Mouse (Mus musculus): ENCODE measurements around the gene Epb41l4b.

The Epb41l4b gene

DNA sequence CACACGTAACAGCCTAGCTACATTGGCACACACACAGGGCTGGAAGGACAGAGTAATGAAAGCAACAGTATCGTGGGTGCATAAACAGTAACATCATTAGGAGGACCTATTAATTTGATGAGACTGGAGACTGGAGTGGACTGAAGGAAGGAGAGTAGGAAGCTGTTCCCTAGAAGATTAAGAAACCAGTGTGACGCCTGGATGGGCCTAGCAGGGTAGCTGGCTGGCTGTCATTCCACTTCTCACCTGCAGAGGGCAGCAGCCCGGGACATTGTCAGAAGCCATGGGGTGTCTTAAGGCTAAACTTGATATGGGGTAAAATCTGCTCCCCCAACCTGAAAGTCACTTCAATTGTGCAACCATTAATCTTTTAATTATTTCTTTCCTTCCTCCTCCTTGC is 78.0 kb downstream of the Epb41l4b start:
- DNase-seq (ENCODE audit: low read depth, low spot score), result peak; percentile 77

DNA sequence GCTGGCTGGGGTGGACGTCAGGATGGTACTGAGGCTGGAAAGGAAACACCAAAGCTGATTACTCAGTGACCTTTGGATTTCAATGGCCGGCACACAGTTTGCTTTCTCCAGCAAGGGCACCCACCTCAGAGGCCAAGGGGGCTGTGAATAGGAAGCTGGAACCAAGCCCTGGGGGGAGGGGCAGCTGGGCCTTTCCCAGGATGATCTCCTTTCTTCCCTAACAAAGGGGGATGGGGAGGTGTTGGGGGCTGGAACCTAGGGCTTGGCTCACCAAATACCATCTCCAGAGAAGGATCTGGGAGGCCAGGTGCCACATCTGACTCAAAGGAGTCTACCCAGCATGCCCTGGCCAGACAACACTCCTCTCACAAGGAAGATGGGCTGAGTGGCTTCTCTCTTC is 78.4 kb downstream of the Epb41l4b start:
- peak; percentile 77 for DNase-seq (ENCODE audit: low read depth, low spot score)

DNA sequence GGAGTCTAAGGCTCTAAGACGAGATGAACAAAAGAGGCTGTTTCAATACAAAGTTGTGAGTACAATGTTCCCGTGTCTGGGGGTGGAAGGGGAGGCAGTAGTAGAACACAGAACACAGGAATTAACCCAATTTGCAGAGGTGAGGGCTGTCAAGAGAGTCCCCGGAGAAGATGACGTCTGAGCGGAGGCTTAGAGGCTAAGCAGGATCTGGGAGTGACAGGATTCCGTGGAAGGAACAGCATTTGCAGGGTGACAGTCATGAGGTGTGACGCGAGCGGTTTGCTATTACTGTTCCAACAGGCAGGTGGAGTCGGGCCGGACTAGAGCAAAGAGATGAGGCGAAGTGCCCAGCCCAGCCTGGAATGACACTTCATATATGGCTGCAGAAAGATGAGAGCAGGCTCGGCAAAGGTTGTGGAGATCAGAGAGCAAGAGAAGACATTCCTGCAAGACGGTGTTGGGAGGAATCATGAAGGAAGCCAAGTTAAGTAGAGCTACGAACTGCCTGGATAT is 82.9 kb downstream of the Epb41l4b start:
- no peak for DNase-seq (ENCODE audit: low read depth, low spot score)

DNA sequence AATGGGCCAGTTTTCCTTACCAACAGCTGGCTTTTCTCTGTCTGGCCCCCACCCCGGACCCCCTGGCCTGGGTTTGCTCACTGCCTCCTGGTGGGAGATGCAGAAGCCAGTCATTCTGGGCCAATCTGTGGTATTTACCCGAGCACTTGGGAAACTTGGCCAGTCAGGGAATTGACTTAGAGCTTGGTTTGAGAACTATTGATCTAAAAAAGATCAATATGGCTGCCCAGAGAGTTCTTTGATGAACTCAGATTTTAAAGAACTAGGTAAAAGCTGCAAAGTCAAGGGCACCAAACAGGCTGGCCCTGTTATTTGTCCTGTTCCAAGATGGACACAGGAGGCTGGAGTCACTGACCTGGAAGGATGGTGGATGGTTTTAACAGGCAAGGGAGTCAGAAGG is 84.6 kb downstream of the Epb41l4b start:
- DNase-seq (ENCODE audit: low read depth, low spot score), result no peak

DNA sequence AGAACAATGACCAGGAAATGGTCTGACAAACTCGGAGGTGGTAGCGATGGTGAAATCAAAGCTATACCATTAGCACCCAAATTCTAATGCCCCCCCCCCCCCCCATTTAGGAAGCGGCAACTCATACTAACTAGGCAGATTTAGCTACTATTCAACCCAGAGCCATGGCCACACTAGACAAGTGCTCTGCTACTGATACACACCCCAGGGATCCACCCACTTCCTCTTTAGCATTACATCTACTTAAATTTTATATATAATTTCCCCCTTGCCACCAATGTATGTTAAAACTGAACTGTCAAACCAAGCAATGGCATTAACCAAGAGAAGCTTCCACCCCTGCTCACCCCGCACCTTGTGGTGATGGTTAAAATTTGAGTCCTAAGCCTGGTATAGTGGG is 85.6 kb downstream of the Epb41l4b start:
- DNase-seq (ENCODE audit: low read depth, low spot score), result no peak

DNA sequence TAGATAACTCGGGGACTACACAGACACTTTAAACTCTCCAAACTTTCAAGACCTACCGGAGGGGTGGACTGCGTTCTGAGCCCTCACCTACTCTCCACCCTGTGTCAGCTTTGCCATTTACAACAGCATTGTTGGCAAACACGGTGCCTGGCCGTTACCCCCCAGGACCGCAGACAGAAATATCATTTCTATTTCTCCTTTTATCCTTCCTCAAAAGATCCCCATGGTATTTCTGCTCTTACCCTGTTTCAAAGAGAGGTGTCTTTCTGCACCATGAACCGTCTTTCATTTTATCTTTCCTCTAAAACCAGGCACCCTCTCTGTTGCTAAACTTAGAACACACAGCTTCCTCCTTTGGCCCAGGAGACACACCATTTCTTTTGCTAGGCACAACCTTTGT is 87.6 kb downstream of the Epb41l4b start:
- no peak for DNase-seq (ENCODE audit: low read depth, low spot score)

DNA sequence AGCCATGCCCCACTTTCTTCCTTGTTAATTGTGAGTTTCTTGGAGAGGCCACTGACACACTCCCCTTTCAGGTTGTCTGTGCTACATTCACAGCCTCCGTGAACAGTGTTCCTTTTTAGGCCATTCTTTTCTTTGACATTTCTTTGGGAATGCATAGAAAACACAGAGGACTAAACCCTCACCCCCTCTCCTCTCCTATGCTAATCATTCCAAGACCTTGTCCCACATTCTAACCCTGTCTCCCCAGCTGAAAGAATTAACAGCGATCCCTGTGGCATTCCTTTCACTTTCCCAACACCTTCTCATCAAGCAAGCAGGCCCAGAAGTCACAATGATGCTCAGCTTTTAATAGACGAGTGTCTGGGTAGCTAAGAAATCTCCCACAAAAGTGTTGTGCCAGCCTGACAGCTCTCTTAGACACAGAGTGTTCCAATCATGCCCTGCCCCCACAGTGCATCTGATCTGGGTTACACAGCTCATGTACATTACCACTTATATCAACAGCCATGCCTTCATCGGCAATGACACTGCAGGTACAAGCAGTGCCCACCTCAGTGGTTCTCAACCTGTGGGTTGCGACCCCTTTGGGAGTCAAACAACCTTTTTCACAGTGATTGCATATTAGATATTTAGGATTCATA is 93.8 kb downstream of the Epb41l4b start:
- DNase-seq (ENCODE audit: low read depth, low spot score), result no peak

DNA sequence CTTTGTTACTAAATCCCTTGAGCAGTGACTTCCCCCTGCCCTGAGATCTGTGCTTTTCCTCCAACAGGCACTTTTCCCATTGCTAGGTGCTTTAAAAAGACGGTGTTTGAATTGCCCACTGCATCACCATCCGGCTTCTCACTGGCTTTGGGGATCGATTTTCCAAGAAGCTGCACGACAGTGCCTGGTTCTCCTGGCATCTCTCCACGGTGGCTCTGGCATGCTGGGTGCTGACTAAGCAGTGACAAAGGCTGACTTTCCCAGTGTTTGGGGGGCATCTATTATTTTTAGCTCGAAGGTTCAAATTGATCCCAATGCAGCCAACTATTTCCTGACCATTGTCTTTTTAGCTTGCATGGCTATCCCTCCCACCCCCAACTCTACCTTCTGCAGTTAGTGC is 94.7 kb downstream of the Epb41l4b start:
- DNase-seq (ENCODE audit: low read depth, low spot score), result no peak

DNA sequence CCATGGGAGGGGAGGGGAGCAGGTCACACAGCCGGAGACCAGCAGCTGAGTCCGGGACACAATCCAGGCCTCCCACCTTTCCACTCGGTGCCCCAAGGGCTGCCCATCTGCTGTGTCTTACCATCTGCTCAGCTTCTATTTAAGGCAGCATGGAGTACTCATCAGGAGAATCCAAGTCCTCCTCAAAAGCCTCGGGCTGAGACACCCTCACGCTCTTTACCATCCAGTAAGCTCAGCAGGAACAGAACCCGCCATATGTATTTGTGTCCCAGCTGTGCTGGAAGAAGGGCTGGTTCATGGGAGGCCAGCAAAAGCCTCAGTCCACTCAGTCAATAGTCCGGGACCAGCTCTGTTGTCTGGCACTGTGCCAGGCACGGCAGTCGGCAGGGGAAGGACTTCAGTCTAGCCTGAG is 97.1 kb downstream of the Epb41l4b start:
- DNase-seq (ENCODE audit: low read depth, low spot score), result no peak

DNA sequence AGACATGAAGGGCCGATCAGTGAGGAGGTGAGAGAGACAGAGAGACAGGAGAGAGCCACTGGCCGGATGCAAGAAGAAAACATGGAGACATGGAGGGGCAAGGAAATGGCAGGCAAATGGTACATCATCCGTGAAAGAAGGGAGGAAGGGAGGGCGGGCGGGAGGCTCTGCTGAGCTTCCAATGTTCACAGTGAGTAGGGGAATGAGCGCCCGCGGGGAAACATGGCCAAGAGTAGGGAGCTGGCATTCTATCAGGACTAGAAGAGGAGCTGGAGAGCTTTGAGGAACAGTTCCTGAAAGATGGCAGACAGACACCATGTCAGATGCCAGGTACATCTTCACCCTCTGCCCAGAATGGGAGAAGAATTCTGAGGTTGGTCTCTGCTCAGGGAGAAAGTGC is 99.6 kb downstream of the Epb41l4b start:
- no peak for DNase-seq (ENCODE audit: low read depth, low spot score)

DNA sequence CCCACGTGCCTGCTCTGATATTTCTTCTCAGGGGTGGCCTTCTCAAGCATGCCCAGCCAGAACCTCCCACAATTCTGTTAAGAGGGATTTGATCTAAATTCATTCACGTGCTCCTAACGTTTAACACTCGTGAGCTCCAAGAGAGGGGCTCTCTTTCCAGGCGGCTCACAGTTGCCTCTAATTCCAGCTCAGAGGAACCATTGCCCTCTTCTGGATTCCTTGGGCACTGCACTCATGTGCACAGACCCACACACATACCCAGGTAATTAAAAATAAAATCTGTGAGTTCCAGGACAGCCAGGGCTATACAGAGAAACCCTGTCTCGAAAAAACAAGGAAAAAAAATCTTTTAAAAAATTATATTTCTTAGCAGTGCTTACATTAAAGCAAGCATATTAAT is 101.6 kb downstream of the Epb41l4b start:
- DNase-seq (ENCODE audit: low read depth, low spot score), result peak; percentile 70

DNA sequence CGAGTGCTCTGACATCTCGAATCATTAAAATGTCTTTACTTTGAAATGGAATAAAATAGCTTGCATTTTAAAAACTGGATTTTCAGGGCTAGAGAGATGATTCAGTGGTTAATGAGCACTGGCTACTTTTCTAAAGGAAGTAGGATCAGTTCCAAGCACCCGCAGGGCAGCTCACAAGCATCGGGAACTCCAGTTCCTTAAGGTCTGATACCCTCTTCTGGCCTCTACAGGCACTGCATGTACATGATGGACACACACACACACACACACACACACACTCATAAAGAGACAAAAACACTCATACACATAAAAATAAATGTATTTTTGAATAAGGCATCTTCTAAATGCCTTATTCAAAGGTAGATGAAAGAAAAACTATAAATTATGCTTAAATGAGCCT is 102.0 kb downstream of the Epb41l4b start:
- DNase-seq (ENCODE audit: low read depth, low spot score), result peak; percentile 51

DNA sequence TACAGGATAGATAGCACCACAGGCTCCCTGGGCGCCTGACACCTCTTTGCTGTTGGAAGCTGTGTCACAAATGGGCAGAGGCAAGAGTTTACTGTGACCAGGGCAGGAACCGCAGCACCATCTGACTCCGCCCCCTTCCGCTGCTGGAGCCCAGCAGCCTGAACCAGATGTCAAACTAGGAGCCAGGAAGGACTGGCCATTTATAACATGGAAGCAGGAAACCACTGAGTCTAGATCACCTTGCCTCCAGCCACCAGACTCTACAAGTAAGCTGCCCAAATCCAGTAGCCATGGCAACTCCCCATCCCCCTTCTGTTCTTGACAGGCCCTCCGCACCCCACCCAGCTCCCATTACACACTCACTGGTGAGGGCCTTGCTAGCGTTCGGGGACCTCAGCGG is 102.8 kb downstream of the Epb41l4b start:
- DNase-seq (ENCODE audit: low read depth, low spot score), result peak; percentile 62

DNA sequence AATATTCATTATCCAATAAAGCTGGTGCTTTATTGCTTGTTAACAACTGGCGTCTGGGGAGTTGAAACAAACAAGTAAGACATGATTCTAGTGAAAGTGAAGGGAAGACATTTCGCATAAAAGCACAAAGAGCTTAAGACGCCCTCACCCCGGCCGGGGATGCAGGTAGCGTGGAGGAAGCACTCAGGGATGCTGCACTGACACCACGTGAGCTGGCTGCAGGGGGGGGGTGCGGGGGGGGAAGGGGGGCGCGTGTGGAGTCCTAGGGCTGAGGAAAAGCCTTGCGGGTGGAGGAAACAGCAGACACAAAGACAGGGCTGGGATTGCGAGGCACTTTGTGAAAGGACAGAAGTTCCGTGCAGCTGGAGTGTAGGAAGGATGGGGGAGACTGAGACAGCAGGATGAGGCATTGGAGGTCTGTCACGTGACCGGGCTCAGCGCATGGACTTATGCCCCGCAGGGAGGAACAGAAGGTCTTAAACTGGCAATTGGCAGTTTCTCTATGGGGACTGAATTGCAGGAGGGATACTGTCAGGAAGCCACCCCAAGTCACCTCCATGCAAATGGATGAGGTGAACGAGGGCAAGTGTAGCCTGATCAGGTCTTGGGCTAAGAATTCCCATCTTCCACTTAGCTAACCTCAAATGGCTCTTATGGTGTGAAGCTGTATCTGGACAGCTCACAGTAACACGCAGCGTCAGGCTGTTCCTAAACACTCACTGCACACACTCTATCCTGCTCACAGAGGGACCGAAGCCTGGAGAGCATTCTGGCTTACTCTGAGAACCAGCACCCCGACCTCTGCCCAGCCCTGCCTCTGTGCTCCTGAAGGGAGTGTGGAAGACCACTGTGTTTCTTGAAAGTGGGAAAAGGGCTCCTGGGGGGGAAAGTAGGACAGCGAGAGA is 103.9 kb downstream of the Epb41l4b start:
- DNase-seq (ENCODE audit: low read depth, low spot score), result peak; percentile 77

DNA sequence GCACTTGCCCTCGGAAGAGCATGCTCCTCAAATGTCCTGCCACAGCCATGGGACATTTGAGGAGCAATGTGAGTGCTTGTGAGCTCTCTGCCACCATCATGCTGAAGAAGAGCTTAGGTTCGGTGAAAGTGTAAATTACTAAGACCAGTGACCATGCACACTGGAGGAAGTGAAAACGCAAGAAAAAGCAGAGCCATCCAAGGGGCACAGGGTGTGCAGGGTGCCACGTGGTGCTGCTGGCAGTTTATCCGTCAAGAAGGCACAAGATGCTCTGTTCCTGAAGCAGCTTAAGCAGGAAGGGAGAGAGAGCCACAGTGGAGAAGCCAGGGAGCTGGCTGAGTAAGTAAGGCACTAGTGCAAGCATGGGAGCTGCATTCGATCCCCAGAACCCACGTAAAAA is 105.7 kb downstream of the Epb41l4b start:
- no peak for DNase-seq (ENCODE audit: low read depth, low spot score)

DNA sequence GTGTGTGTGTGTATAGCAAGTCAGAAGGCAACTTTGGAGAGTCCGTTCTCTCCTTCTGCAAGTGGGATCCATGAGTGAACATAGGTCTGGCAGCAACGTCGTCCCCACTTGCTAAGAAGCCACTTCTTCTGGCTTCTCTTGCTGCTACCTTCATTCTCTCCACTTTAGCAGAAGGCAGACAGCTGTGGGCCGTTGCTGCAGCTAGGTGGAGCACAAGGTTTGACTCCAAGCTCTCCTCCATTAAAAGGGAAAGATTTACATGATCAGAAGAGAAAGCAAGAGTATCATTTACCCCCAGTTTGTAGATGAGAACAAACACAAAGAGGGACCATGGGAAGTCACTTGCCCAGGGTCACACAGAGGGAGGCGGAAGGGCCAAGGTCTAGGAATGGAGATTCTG is 109.1 kb downstream of the Epb41l4b start:
- no peak for DNase-seq (ENCODE audit: low read depth, low spot score)

DNA sequence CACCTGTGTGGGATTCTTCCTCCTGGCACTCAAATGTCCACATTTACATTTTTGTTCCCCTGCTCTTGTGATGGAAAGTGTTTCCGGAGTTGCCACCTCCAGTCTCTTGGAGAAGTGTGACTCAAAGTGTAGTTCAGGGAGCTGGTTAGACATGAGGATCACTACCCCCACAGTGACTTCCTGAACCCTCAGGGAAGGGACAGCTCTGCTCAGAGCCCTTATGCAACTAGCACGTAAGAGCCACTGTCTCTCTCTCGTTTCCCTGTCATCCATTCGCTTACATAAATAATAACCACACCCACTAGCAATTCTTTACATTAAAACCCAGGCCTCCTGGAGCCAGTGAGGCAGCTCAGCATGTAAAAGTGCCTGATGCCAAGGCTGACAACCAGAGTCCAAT is 111.8 kb downstream of the Epb41l4b start:
- no peak for DNase-seq (ENCODE audit: low read depth, low spot score)

DNA sequence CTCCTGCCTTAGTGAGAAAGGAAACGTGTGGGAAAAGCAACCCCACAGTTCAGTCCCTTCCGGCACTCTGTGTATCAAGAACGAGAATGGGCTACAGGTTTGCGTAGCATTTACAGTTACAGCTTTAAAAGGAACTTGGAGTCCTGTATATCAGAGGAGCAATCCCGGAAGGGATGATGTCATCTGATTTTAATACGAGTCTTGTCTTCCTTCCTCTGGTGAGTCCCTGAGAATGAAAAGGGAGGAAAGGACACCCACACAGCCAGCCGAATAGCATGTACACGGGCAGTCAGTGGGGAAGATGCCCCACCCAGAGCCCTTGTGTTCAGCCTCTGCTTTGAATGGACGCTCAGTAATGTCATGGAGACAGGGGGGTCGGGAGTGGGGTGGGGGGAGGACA is 115.3 kb downstream of the Epb41l4b start:
- no peak for DNase-seq (ENCODE audit: low read depth, low spot score)

DNA sequence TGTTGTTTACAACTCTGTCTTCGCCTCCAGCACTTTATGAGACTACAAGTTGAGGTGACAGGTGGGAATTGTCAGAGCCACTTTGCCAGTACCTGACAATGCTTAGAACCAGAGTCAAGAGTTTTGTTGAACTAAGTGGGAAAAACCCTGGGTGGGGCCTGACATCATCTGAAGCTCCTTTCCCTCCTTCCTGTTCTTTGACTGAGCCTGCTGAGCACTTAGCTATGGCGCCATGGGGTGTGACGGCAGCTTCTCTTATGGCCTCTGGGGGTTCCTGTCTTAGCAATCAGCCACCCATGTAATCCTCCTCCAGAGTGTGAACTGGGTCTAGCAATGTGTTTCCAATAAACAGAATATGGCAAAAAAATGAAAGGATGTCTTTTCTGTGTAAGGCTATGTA is 119.7 kb downstream of the Epb41l4b start:
- DNase-seq (ENCODE audit: low read depth, low spot score), result peak; percentile 46

DNA sequence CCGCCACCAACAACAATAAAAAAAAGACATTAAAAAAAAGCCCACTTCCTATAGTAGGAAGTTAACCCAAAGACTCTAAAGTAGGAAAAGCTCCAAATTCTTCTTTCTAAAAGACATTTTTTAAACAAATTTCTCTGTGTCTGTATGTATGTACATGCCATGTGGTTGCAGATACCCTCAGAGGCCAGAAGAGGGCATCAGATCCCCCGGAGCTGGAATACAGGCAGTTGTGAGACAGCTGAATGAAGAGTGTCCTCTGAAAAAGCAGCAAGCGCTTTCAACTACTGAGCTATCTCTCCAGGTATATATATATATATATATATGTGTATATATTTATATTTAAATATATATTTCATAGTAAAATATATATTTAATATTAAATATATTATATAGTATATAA is 121.9 kb downstream of the Epb41l4b start:
- peak; percentile 81 for DNase-seq (ENCODE audit: low read depth, low spot score)

DNA sequence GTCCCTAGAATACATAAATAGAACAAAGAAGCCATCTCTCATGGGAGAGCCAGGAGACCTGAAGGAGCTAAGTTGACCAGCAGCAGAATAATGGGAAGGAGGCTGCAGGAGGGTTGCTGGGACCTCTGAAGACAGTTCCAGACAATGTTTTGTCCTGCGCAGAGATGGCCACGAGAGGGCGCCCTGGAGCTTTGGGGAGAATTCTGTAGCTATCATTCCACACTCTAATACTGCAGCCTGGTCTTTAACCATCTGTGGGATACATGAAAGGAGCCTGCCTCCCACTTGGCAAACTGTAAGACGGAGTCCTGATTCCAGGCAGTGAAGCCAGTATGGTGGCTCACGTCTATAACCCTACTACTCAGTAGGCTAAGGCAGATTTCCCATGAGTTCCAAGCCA is 126.0 kb downstream of the Epb41l4b start:
- peak; percentile 89 for DNase-seq (ENCODE audit: low read depth, low spot score)

DNA sequence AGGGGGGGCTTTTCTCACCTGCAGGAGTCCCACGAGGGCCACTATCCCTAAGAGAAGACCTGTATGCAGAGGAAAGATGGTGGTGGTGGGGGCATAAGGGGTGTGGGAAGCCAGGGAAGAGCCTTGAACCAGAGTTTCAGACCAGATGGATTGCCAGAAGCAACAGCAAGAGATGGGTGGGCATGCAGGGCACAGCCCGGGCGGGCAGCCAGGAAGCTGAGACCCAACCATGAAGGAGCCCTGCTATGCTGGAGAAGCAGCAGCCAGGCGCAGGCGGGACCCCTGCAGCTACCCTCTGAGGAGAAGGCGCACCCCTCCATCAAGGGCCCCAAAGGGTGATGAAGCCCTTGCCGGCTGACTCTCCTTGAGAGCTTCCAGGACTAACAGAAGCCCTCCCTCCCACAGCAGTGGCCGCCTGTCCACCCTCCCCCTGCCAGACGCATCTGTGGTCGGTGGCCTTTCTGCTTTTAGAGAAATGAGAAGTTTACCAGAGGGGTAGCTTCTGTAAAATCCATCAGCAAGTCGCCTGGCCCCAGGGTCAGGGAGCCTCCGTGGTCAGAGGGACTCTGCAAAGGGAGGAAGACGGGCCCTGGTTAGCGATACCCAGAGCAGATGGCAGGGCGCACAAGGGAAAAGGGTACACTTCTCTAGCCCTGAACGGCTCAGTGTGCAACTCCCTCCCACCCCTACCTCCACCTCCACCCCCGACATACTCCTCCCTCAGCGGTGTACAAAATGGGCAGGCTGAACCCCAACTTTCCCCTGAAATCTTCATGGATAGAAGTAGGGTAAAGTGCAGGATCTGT is 126.7 kb downstream of the Epb41l4b start:
- DNase-seq (ENCODE audit: low read depth, low spot score), result no peak

Data from ZHBTc4 (cell line).